Mouse (Mus musculus) hindbrain, embryonic 13.5 days (tissue): ENCODE results near the gene Dll1. TPM values are rescaled to one million over a fixed set of nuclear protein-coding genes. Genes with fewer than 3 reads are reported as not detected.
A peak's percentile ranks its signal among the peaks of the same experiment; 100 is the strongest.

Experiments
- ATAC-seq: fragments of 200-750 bp; cut with Nextera tagmentation; 2 replicates; pipeline ENCODE4 v1.8.0; 2017; ENCODE audit warnings: moderate TSS enrichment; ENCODE audit not compliant: low FRiP score
- H3K27ac ChIP-seq: fragments of 300-500 bp; sonication (generic); 2 replicates; pipeline ENCODE4 v1.5.1; 2015; ENCODE audit warnings: inconsistent platforms, mild to moderate bottlenecking, moderate library complexity
- H3K27me3 ChIP-seq: fragments of 300-500 bp; sonication (generic); 2 replicates; pipeline ENCODE4 v1.6.1; 2015; ENCODE audit warnings: mild to moderate bottlenecking, inconsistent platforms
- H3K36me3 ChIP-seq: fragments of 300-500 bp; sonication (generic); 2 replicates; pipeline ENCODE4 v1.6.1; 2015; ENCODE audit warnings: mild to moderate bottlenecking, inconsistent platforms
- H3K4me1 ChIP-seq: fragments of 300-500 bp; sonication (generic); replicated peaks from 2 replicates; pipeline ENCODE4 v1.6.1; 2015; ENCODE audit warnings: inconsistent platforms
- H3K4me2 ChIP-seq: fragments of 300-500 bp; sonication (generic); 2 replicates; pipeline ENCODE4 v1.6.1; 2015; ENCODE audit warnings: inconsistent platforms, mild to moderate bottlenecking, moderate library complexity
- H3K4me3 ChIP-seq: fragments of 300-500 bp; sonication (generic); 2 replicates; pipeline ENCODE4 v1.5.1; 2015; ENCODE audit warnings: mild to moderate bottlenecking, inconsistent platforms
- H3K9ac ChIP-seq: fragments of 300-500 bp; sonication (generic); 2 replicates; pipeline ENCODE4 v1.6.1; 2015; ENCODE audit warnings: mild to moderate bottlenecking, inconsistent platforms
- H3K9me3 ChIP-seq: fragments of 300-500 bp; sonication (generic); 2 replicates; pipeline ENCODE4 v1.6.1; 2016; ENCODE audit warnings: inconsistent platforms
- WGBS: fragments of 180-500 bp; shearing (Covaris S2); methylation state at CpG from one replicate; pipeline ENCODE4 v1.1.7; 2015; 5-methylcytosine and 5-hydroxymethylcytosine counted together
- polyA plus RNA-seq: library from polyadenylated mRNA; unstranded; fragments of >200 nt; fragmentation: Nextera tagmentation; extraction: Ambion mirVana; gene quantifications from 2 replicates; pipeline ENCODE4 v1.2.1, GENCODE M21; 2015

Gene Dll1
- 27.1 and 29.7 TPM in 2 replicates for polyA plus RNA-seq

DNA sequence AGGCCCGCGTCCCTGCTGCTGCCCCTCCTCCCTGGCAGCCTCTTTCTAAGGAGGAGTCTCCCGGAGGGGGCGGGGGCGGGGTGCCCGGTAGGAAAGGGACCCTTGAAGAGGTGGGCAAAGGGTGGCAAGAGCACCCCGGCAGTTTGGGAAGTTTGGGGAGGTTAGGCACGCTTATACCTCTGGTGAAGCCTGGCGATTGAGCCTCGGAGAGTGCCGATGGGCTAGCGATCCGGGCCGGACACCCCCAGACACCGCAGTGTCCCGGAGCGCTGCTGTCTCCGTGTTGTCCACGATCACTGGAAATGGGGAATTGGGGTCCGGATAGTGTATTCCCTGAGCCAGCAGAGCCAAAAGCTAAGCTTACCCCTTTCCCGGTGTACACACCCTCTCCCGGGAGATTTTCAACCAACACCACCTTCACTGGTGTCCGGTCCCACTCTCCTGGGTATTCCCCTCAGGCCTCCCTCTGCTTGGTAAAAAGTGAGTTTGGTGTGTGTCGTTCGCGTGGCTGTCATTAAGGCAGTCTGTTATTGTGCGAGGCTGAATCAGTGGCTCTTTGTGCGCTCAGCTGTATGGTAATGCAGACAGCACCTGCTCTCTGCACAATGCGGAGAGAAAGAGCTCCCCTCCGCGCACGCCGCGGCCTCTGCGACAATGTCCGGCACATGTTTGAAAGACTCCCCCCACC is at the start of gene Dll1:
Gene Dll1, minus strand, starts transcription at position 379 of the 688 bp plus-strand sequence.
- Histone ChIP-seq H3K27ac (peak within 1 kb of the TSS; percentile 99), H3K4me3 (peak within 1 kb of the TSS; percentile 85), H3K4me1 (peaks cover 80% of the 10 kb centered on the region), H3K27me3 (no peaks in the 10 kb centered on the region), H3K9me3 (no peaks in the 10 kb centered on the region), H3K36me3 (peaks cover 1% of the 10 kb centered on the region; the same call in 1 of the 2 replicates), H3K9ac (peak within 1 kb of the TSS; percentile 97), H3K4me2 (peak within 1 kb of the TSS; percentile 88)
- ATAC-seq = peak; percentile 44
- WGBS = under 1% methylated on average over 36 of the region's 36 CpGs

DNA sequence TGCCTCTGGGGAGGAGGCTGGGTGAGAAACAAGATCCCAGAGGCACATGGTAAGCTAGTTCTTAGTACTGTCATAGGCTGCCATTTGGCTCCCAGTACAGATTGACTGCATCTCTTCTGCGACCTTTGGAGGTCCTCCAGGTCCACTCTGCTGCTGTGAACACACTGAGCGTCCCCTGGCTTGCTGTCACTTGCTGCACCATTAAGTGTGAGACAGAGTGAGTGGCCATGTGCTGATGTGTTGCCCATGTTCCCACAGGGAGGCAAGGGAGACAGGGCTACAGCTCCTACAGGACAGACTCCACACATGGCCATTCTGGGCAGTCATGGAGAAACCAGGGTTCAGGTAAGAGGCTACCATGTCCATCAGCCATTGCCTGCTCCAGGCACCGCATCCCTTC is 49.3 kb upstream of the Dll1 start:
- Histone ChIP-seq H3K9ac (no peak overlapping the region), H3K4me3 (no peak overlapping the region), H3K4me1 (0 out of 2 replicates have a peak, but pooled peaks cover 5% of the 10 kb centered on the region), H3K4me2 (no peak overlapping the region), H3K27me3 (no peaks in the 10 kb centered on the region), H3K27ac (no peak overlapping the region), H3K9me3 (no peaks in the 10 kb centered on the region), H3K36me3 (peaks cover 90% of the 10 kb centered on the region)
- 97% methylated on average over 3 of the region's 3 CpGs for WGBS
- no peak for ATAC-seq

DNA sequence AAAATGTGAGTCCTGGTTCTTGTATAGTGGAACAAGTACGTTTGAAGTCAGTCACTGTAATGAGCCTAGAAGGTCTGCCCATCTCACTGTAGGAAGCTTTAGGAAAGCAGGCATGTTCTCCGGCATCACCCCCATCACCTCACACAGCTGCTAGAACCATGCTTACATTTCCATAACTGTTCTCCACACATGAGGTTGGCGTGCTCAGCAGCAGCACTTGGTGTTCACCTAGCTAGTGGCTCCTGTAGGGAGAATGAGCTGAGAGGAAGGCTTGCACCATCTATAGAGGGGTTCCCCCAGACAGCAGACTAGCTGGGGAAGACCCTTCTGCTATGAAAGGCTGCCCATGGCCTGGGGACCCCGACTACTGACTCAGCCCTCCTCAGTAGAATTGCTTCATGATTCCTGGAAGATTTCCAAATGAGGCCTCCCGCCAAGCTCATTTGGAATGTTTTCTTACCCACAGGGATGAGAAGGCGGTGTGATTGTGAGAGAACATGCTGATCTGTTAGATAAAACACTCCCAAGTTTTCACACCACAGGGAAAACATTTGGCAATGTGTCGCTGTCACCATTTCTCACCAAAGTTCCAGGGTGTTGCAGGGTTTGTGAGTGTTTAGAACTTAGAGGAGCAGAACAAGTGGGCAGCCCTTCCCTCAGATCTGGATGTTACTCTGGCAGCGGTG is 46.6 kb upstream of the Dll1 start:
- Histone ChIP-seq H3K27me3 (no peaks in the 10 kb centered on the region), H3K4me1 (0 out of 2 replicates have a peak, but pooled peaks cover 5% of the 10 kb centered on the region), H3K27ac (no peak overlapping the region), H3K4me3 (no peak overlapping the region), H3K36me3 (peaks cover 94% of the 10 kb centered on the region), H3K9ac (no peak overlapping the region), H3K9me3 (no peaks in the 10 kb centered on the region), H3K4me2 (no peak overlapping the region)
- 79% methylated on average over 8 of the region's 8 CpGs for WGBS
- no peak for ATAC-seq

DNA sequence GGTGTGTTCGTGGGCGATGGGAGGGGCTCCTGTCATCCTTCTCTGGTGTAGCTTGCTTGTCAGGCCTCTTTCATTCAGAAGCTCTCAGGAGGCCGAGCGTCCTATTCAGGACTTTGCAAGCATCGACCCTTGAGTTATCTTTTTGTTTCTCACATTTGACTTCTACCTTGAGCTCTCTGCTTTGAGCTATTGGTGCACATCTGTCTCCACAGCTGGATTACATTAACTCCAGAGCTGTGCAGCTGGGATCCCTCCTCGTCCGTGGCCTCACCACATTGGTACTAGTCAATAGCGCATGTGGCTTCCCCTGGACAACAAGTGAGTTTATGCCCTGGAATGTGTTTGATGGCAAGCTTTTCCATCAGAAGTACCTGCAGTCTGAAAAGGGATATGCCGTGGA is 46.0 kb upstream of the Dll1 start:
- Histone ChIP-seq H3K9ac (no peak overlapping the region), H3K4me3 (no peak overlapping the region), H3K4me1 (0 out of 2 replicates have a peak, but pooled peaks cover 5% of the 10 kb centered on the region), H3K4me2 (no peak overlapping the region), H3K9me3 (no peaks in the 10 kb centered on the region), H3K36me3 (peaks cover 94% of the 10 kb centered on the region), H3K27me3 (no peaks in the 10 kb centered on the region), H3K27ac (no peak overlapping the region)
- 93% methylated on average over 9 of the region's 9 CpGs for WGBS
- no peak for ATAC-seq

DNA sequence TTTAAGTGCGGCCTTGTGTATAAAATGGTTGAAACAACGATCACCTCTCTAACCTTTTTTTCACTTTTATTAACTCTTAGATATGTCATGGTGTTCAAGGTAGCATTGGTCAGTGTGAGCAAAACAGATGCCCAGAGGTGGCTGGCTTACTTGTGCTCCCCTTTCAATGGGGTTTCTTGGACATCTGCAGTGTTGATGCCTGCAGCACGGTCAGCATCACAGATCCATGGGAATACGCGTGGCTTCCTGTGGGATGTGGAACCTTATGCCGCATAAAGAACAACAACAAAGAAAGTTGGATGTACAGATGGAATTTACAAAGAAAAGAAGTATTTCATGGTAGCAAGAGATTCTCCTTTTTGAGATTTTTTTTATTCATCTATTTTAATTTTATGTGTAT is 44.8 kb upstream of the Dll1 start:
- peaks cover 96% of the 10 kb centered on the region for H3K36me3 ChIP-seq
- no peaks in the 10 kb centered on the region for H3K27me3 ChIP-seq
- no peaks in the 10 kb centered on the region for H3K9me3 ChIP-seq
- ATAC-seq = no peak
- no peak overlapping the region for H3K4me2 ChIP-seq
- WGBS = 97% methylated on average over 6 of the region's 6 CpGs
- no peak overlapping the region for H3K4me3 ChIP-seq
- H3K9ac ChIP-seq = no peak overlapping the region
- 0 out of 2 replicates have a peak, but pooled peaks cover 5% of the 10 kb centered on the region for H3K4me1 ChIP-seq
- no peak overlapping the region for H3K27ac ChIP-seq

GRCm38 (mm10) chr17:15420021-15420603 is 43.4 kb upstream of the Dll1 start:
- Histone ChIP-seq H3K4me1 (0 out of 2 replicates have a peak, but pooled peaks cover 5% of the 10 kb centered on the region), H3K4me3 (no peak overlapping the region), H3K27me3 (no peaks in the 10 kb centered on the region), H3K4me2 (no peak overlapping the region), H3K27ac (no peak overlapping the region), H3K9ac (no peak overlapping the region), H3K9me3 (no peaks in the 10 kb centered on the region), H3K36me3 (peaks cover 97% of the 10 kb centered on the region)
- 87% methylated on average over 8 of the region's 8 CpGs for WGBS
- no peak for ATAC-seq

GRCm38 (mm10) chr17:15419534-15419933 is 42.9 kb upstream of the Dll1 start:
- 92% methylated on average over 8 of the region's 8 CpGs for WGBS
- Histone ChIP-seq H3K9ac (no peak overlapping the region), H3K9me3 (no peaks in the 10 kb centered on the region), H3K36me3 (peaks cover 97% of the 10 kb centered on the region), H3K27ac (no peak overlapping the region), H3K4me1 (0 out of 2 replicates have a peak, but pooled peaks cover 5% of the 10 kb centered on the region), H3K27me3 (no peaks in the 10 kb centered on the region), H3K4me3 (no peak overlapping the region), H3K4me2 (no peak overlapping the region)
- no peak for ATAC-seq

DNA sequence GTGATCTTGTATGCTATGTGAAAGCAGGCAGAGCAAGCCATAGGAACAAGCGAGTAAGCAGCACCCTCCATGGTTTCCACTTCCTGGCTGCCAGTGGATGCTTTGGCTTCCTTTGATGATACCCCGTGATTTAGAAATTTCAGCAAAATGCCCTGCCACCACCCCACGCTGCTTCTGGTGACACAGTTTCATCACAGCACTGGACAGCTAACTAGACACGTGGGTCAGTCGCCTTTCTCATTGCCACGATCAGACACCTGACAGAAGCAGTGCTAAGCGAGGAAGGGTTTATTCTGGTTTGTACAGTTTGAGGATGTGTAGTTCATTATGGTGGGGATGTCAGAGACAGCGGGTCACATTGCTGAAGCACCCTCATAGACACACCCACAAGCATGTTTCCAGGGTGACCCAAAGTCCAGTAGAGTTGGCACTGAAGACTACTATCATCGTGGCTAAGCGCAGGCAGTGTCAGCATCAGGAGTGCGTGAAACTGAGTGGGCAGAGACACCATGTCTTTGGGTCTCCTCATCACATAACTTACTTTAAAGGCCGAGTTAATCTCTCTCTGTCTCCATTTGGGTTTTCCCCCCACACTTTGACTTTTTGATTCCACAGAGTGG is 40.0 kb upstream of the Dll1 start:
- Histone ChIP-seq H3K27me3 (no peaks in the 10 kb centered on the region), H3K4me1 (no peaks in the 10 kb centered on the region), H3K4me2 (no peak overlapping the region), H3K27ac (no peak overlapping the region), H3K36me3 (peaks cover 98% of the 10 kb centered on the region), H3K9ac (no peak overlapping the region), H3K4me3 (no peak overlapping the region), H3K9me3 (no peaks in the 10 kb centered on the region)
- WGBS = 92% methylated on average over 12 of the region's 12 CpGs
- no peak for ATAC-seq

- H3K4me1 ChIP-seq = no peaks in the 10 kb centered on the region
- H3K27ac ChIP-seq = no peak overlapping the region
- H3K9me3 ChIP-seq = no peaks in the 10 kb centered on the region
- no peak overlapping the region for H3K9ac ChIP-seq
- no peak overlapping the region for H3K4me3 ChIP-seq
- WGBS = 95% methylated on average over 1 of the region's 1 CpGs
- no peak overlapping the region for H3K4me2 ChIP-seq
- H3K27me3 ChIP-seq = no peaks in the 10 kb centered on the region
- ATAC-seq = no peak
- H3K36me3 ChIP-seq = peaks cover 97% of the 10 kb centered on the region
Measured at GRCm38 (mm10) chr17:15410861-15411260, 34.2 kb upstream of the Dll1 start.

DNA sequence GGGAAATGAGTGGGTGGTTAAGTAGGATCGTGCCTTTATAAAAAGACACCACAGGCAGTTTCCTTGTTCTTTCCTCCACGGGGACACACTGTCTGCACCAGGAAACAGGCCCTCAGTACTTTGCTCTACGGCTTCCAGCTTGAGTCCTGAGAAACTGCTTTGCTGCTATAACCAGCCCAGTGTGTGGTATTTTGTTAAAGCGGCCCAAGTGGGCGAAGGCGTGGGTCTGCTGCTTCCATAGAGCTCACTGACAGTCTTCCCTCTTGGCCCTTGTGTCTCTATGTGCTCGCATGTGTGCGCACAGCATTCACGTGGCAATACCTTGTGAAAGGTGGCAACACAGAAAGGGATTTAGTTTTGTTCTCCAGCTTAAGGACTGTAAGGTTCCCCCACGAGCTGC is 32.6 kb upstream of the Dll1 start:
- Histone ChIP-seq H3K4me2 (no peak overlapping the region), H3K36me3 (peaks cover 95% of the 10 kb centered on the region), H3K9me3 (no peaks in the 10 kb centered on the region), H3K27ac (no peak overlapping the region), H3K9ac (no peak overlapping the region), H3K4me3 (no peak overlapping the region), H3K27me3 (no peaks in the 10 kb centered on the region), H3K4me1 (no peaks in the 10 kb centered on the region)
- 88% methylated on average over 10 of the region's 10 CpGs for WGBS
- no peak for ATAC-seq

- Histone ChIP-seq H3K4me1 (no peaks in the 10 kb centered on the region), H3K27ac (no peak overlapping the region), H3K4me3 (no peak overlapping the region), H3K9me3 (no peaks in the 10 kb centered on the region), H3K27me3 (no peaks in the 10 kb centered on the region), H3K4me2 (no peak overlapping the region), H3K36me3 (peaks cover 96% of the 10 kb centered on the region), H3K9ac (no peak overlapping the region)
- 96% methylated on average over 2 of the region's 2 CpGs for WGBS
- no peak for ATAC-seq
Measured at GRCm38 (mm10) chr17:15406576-15406975, 29.9 kb upstream of the Dll1 start.

- Histone ChIP-seq H3K27ac (no peak overlapping the region), H3K4me1 (peaks cover 23% of the 10 kb centered on the region), H3K27me3 (no peaks in the 10 kb centered on the region), H3K4me2 (no peak overlapping the region), H3K4me3 (no peak overlapping the region), H3K9me3 (no peaks in the 10 kb centered on the region), H3K36me3 (peaks cover 49% of the 10 kb centered on the region), H3K9ac (no peak overlapping the region)
- ATAC-seq = no peak
- 98% methylated on average over 17 of the region's 17 CpGs for WGBS
Measured at GRCm38 (mm10) chr17:15401716-15402115, 25.0 kb upstream of the Dll1 start.
